Mouse (Mus musculus) heart, adult 10 weeks (tissue): ENCODE data around the gene Rgs7bp. TPM values are rescaled to one million over a fixed set of nuclear protein-coding genes. Genes with fewer than 3 reads are reported as not detected.

Source experiments
- polyA plus RNA-seq: library from polyadenylated mRNA; stranded (reverse); fragments of 350-450 nt; fragmentation: Illumina TruSeq; extraction: RNeasy Lipid Tissue Mini Kit (QIAGEN cat#74804); gene quantifications from one replicate; pipeline ENCODE4 v1.2.3, GENCODE M21; 2014; ENCODE audit warnings: low read depth, low replicate concordance

Gene Rgs7bp
- polyA plus RNA-seq = 3.4 TPM

DNA sequence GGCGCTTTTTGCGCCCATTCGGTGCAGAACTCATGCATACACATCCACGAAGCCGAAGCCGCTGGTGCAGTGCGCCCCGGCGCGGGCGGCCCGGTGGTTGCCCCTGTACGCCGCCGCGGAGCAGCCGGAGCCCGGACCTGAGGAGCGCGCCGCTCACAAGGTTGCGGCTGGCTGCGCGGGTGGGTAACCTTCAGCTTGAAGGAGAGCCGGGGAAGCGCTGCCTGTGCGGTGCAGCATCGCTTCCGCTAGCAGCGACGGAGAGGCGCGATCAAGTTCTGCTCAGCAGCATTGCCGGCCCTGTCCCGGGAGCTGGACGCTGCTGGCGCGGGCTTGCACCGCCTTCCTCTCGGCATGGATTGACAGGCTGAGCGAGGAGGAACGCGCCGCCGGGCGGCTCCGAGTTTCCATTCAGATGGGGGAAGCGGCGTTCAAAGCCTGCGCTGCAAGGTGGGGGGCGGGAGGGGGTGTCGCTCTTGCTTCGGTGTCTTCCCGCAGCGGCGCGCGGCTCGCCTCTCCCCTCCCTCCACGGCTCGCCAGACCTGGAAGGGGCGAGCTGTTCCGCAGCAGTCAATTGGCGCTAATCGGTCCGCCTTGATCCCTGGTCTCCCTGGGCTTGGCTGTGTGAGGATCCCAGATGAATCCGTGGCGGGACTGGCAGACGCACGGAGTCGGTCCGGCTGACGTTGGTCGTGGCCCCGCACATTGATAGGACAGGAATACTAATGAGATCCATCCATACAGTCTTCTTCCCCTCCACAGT is at the start of gene Rgs7bp:
Gene Rgs7bp, minus strand, starts transcription at position 750 of the 760 bp plus-strand sequence.

DNA sequence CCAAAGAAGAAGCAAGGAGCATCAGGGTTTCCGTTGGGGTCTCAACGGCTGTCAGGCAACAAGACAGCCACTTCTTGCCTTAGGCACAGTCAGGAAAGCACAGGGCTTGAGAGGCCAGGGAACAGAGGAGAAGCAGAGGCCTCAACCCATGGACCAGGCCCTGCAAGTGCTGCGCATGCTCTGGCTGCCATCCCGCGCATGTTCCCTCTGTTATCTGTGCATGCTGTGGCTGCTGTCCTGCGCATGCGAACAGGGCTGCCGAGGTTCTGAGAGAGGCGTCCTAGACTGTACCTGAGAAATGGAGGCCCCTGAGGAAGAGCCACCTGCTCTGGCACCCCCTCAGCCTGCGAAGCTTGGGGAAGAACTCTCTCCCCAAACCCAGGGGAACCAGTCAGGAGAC is 27.1 kb upstream of the Rgs7bp start, which contains the start of gene 4933425L06Rik:
Gene 4933425L06Rik, plus strand, starts transcription at position 261 of the 400 bp plus-strand sequence.

Other genes with a start within 250 kb of the Rgs7bp start
- gene Cwc27, start 237.8 kb downstream of the Rgs7bp start, polyA plus RNA-seq = 15.1 TPM
- not detected for gene Shisal2b, start 191.0 kb downstream of the Rgs7bp start, polyA plus RNA-seq
- gene 4933425L06Rik, start 27.2 kb upstream of the Rgs7bp start, polyA plus RNA-seq = not detected
- gene Rnf180, start 239.9 kb upstream of the Rgs7bp start, polyA plus RNA-seq = 0.39 TPM